Mouse (Mus musculus) lung, postnatal 25 days (tissue): Measurements from ENCODE around the gene Ms4a15.

Experiments used
- DNase-seq: peaks from one replicate; pipeline ENCODE4 v3.0.0; 2022; ENCODE audit warnings: low spot score

Ms4a15 gene

GRCm38 (mm10) chr19:10993150-10993549 lies at the start of gene Ms4a15:
Ms4a15 (minus strand) TSS chr19:10993250.
- no peak for DNase-seq

- no peak for DNase-seq
These were observed 44.5 kb upstream of the Ms4a15 start for GRCm38 (mm10) chr19:11037570-11037969.

- DNase-seq = no peak
These were observed 29.3 kb upstream of the Ms4a15 start for GRCm38 (mm10) chr19:11022382-11022781.

- no peak for DNase-seq
These were observed 24.8 kb upstream of the Ms4a15 start, which contains the start of gene Ms4a18 for GRCm38 (mm10) chr19:11017891-11018290. Ms4a18 (minus strand) TSS chr19:11018031.

- no peak for DNase-seq
These were observed 24.2 kb upstream of the Ms4a15 start for GRCm38 (mm10) chr19:11017251-11017650.

GRCm38 (mm10) chr19:11015998-11016397 lies 22.9 kb upstream of the Ms4a15 start:
- no peak for DNase-seq

- DNase-seq = no peak
These were observed 22.4 kb upstream of the Ms4a15 start for GRCm38 (mm10) chr19:11015468-11015867.

- no peak for DNase-seq
These were observed 1.1 kb downstream of the Ms4a15 start for GRCm38 (mm10) chr19:10991911-10992310.

GRCm38 (mm10) chr19:10990751-10991150 lies 2.3 kb downstream of the Ms4a15 start:
- DNase-seq = no peak

GRCm38 (mm10) chr19:10988563-10988962 lies 4.5 kb downstream of the Ms4a15 start:
- DNase-seq = no peak

- DNase-seq = no peak
These were observed 7.2 kb downstream of the Ms4a15 start for GRCm38 (mm10) chr19:10985889-10986288.

- DNase-seq = no peak
These were observed 8.5 kb downstream of the Ms4a15 start for GRCm38 (mm10) chr19:10984551-10984950.

- peak; percentile 50 for DNase-seq
These were observed 9.9 kb downstream of the Ms4a15 start for GRCm38 (mm10) chr19:10983146-10983545.

GRCm38 (mm10) chr19:10980210-10980609 lies 12.8 kb downstream of the Ms4a15 start:
- DNase-seq = no peak

GRCm38 (mm10) chr19:10979184-10980168 lies 13.6 kb downstream of the Ms4a15 start:
- DNase-seq = peak; percentile 88

- peak; percentile 32 for DNase-seq
These were observed 16.7 kb downstream of the Ms4a15 start for GRCm38 (mm10) chr19:10976318-10976717.

GRCm38 (mm10) chr19:10975187-10975586 lies 17.9 kb downstream of the Ms4a15 start:
- DNase-seq = no peak

- no peak for DNase-seq
These were observed 18.7 kb downstream of the Ms4a15 start, which contains the start of gene Ms4a10 for GRCm38 (mm10) chr19:10974238-10974865. Ms4a10 (minus strand) TSS chr19:10974670.

- DNase-seq = no peak
These were observed 19.9 kb downstream of the Ms4a15 start for GRCm38 (mm10) chr19:10973187-10973586.

- no peak for DNase-seq
These were observed 20.4 kb downstream of the Ms4a15 start for GRCm38 (mm10) chr19:10972660-10973059.

- DNase-seq = no peak
These were observed 22.6 kb downstream of the Ms4a15 start for GRCm38 (mm10) chr19:10970457-10970856.

GRCm38 (mm10) chr19:10968578-10968977 lies 24.5 kb downstream of the Ms4a15 start:
- no peak for DNase-seq

- no peak for DNase-seq
These were observed 27.3 kb downstream of the Ms4a15 start for GRCm38 (mm10) chr19:10965721-10966120.
